Mouse (Mus musculus): ENCODE measurements at regions not wholly inside any gene's neighbourhood (a gene's known extent, or its start where the extent isn't known, plus 50 kb on each side); places are given as distances from the start of the nearest gene placed in this dataset.

GRCm38 (mm10) chr15:52161568-52162316 lies 1723.0 kb upstream of the Gm7489 start:
- TF ChIP-seq CTCF (IDR thresholded peaks at IDR 0.05) (no peak), EP300 (IDR thresholded peaks at IDR 0.05) (no peak)
